Comparison of ENCODE assay signal across 22 mouse cellular contexts in the genomic region with DNA sequence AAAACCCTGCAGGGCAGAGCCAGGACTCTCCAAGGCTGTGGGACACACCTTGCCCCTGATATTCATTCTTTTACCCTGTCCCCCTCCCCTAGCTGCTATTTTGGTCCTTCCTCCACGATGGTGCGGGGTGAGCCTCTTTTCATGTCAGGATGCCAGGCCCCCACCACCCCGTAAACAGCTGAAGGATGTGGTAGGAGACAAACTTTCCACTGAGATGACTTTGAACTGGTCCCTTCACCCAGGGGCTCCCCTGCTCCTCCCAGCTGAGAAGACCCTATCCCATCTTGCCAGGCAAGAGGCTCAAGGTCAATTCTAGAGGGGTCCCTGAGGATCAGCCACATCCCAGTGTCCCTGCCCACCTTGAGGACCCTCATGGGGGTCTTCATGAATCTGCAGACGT. TPM values are rescaled to one million over a fixed set of nuclear protein-coding genes. Genes with fewer than 3 reads are reported as not detected.
DNase-seq lines count a peak whose midpoint lies in the region; ATAC-seq lines count a peak whose summit lies in the region.
"Had no signal": no experiment of that assay in that cellular context is flagged by ENCODE, and none has a peak within 500 bp of the region (broad histone marks: within the 10 kb centered on the region; RNA-seq: fewer than 3 reads in every experiment).

No protein-coding gene starts in this region.

- H3K36me3 ChIP-seq in forebrain, embryonic 12.5 days (replicated peaks), result no peaks in the 10 kb centered on the region
- H3K36me3 ChIP-seq: embryonic facial prominence, embryonic 15.5 days; heart, embryonic 10.5 days; midbrain, embryonic 15.5 days had no signal

- H3K27ac ChIP-seq in forebrain, embryonic 12.5 days, result no peak overlapping the region
- H3K27ac ChIP-seq: embryonic facial prominence, embryonic 15.5 days; forebrain, embryonic 13.5 days; heart, embryonic 10.5 days; midbrain, embryonic 15.5 days had no signal

- H3K9ac ChIP-seq in forebrain, embryonic 12.5 days, result no peak overlapping the region
- H3K9ac ChIP-seq: embryonic facial prominence, embryonic 15.5 days; forebrain, embryonic 13.5 days; liver, postnatal 0 days; midbrain, embryonic 15.5 days had no signal

- peaks cover 4% of the 10 kb centered on the region; the same call in 1 of the 2 replicates for H3K4me1 ChIP-seq in forebrain, embryonic 12.5 days
- H3K4me1 ChIP-seq: midbrain, embryonic 15.5 days had no signal

- no peak overlapping the region for H3K4me2 ChIP-seq in forebrain, embryonic 12.5 days
- H3K4me2 ChIP-seq: embryonic facial prominence, embryonic 15.5 days; forebrain, embryonic 13.5 days; midbrain, embryonic 15.5 days had no signal

- no peaks in the 10 kb centered on the region for H3K9me3 ChIP-seq in forebrain, embryonic 12.5 days
- H3K9me3 ChIP-seq: embryonic facial prominence, embryonic 15.5 days; forebrain, embryonic 13.5 days; heart, embryonic 10.5 days; megakaryocyte, embryonic 14.5 days; midbrain, embryonic 15.5 days had no signal

- peak; percentile 38 for DNase-seq in cerebellum, adult 9-11 months
- no peak for DNase-seq in cerebellum, adult 11-12 months
- peak; percentile 84 for DNase-seq in CD4-positive helper T cell, adult 2 months (ENCODE audit: low read depth, low spot score)
- peak; percentile 80 to 85 for DNase-seq in thymus, postnatal 10 days (ENCODE audit: low spot score in 2 of 2)
- DNase-seq in heart, adult 11 months, result no peak
- no peak for DNase-seq in left cerebral cortex, postnatal 14 days (ENCODE audit: low spot score in 2 of 2)
- DNase-seq: adrenal gland, adult 8-10 months; cerebellum, postnatal 36 days; heart, postnatal 10 days; kidney, adult 9 months; kidney, postnatal 25 days; left cerebral cortex, postnatal 4 days; liver, postnatal 0 days; lung, postnatal 14 days had no signal

- WGBS in forebrain, embryonic 12.5 days, result 78% methylated on average over 4 of the region's 4 CpGs

- peak; percentile 54 for ATAC-seq in activated CD4-positive, CD25-positive, alpha-beta regulatory T cell, adult 4 months
- no peak for ATAC-seq in forebrain, embryonic 12.5 days (ENCODE audit: low FRiP score)
- ATAC-seq: forebrain, embryonic 13.5 days; liver, postnatal 0 days; midbrain, embryonic 15.5 days had no signal

- H3K4me3 ChIP-seq in forebrain, embryonic 12.5 days (replicated peaks), result no peak overlapping the region
- H3K4me3 ChIP-seq: embryonic facial prominence, embryonic 15.5 days; forebrain, embryonic 13.5 days; heart, embryonic 10.5 days; megakaryocyte, embryonic 14.5 days; midbrain, embryonic 15.5 days had no signal

- intact Hi-C loops in left cerebral cortex, postnatal 14 days (cut with DNase I), result no loop called here

- H3K27me3 ChIP-seq in forebrain, embryonic 12.5 days, result no peaks in the 10 kb centered on the region
- H3K27me3 ChIP-seq: embryonic facial prominence, embryonic 15.5 days; forebrain, embryonic 13.5 days; midbrain, embryonic 15.5 days had no signal

RNA-seq across cellular contexts. Expression of gene Cd6, which starts 42.5 kb away (rescaled TPM):
- 100 to 1,000 TPM; 365 to 512 TPM for polyA plus RNA-seq in activated CD4-positive, CD25-positive, alpha-beta regulatory T cell, adult 4 months (2017; shearing (Covaris generic))
- not detected in 2 replicates for polyA plus RNA-seq in forebrain, embryonic 12.5 days (2016; fragmentation: Nextera tagmentation; extraction: Ambion mirVana)
- total RNA-seq in left cerebral cortex, postnatal 14 days (2021), result 1 to 10 TPM; 1.3 to 1.5 TPM
- total RNA-seq: left cerebral cortex, postnatal 4 days had no signal
- polyA plus RNA-seq: embryonic facial prominence, embryonic 15.5 days; forebrain, embryonic 13.5 days; heart, embryonic 10.5 days; hindbrain, embryonic 11.5 days had no signal

RNA-seq across cellular contexts. Expression of gene Cd5, which starts 48.6 kb away (rescaled TPM):
- polyA plus RNA-seq in activated CD4-positive, CD25-positive, alpha-beta regulatory T cell, adult 4 months (2017; shearing (Covaris generic)), result 100 to 1,000 TPM; 406 to 482 TPM
- polyA plus RNA-seq in forebrain, embryonic 12.5 days (2016; fragmentation: Nextera tagmentation; extraction: Ambion mirVana), result not detected in 2 replicates
- total RNA-seq in left cerebral cortex, postnatal 14 days (2021), result under 1 TPM; 0.17 to 0.22 TPM
- total RNA-seq: left cerebral cortex, postnatal 4 days had no signal
- polyA plus RNA-seq: forebrain, embryonic 13.5 days; hindbrain, embryonic 11.5 days had no signal

RNA-seq across cellular contexts. Expression of gene Slc15a3, which starts 52.1 kb away (rescaled TPM):
- 1 to 10 TPM; 3.8 to 6.2 TPM for polyA plus RNA-seq in activated CD4-positive, CD25-positive, alpha-beta regulatory T cell, adult 4 months (2017; shearing (Covaris generic))
- polyA plus RNA-seq in forebrain, embryonic 12.5 days (2016; fragmentation: Nextera tagmentation; extraction: Ambion mirVana), result 0.12 and 0.38 TPM in 2 replicates
- total RNA-seq in left cerebral cortex, postnatal 14 days (2021), result 1 to 10 TPM; 1.4 to 1.5 TPM

Comparison
In these comparisons a context has a peak if more than half of its experiments do, and no peak if none do; other contexts are left out.
1. DNase-seq: peak in cerebellum, adult 9-11 months (single experiment), CD4-positive helper T cell, adult 2 months (single experiment) and thymus, postnatal 10 days (2 of 2); none in cerebellum, adult 11-12 months (single experiment), heart, adult 11 months (single experiment) and left cerebral cortex, postnatal 14 days (0 of 2).
2. RNA of gene Cd6, which starts 42.5 kb away (polyA plus RNA-seq): 365 to 512 TPM in activated CD4-positive, CD25-positive, alpha-beta regulatory T cell, adult 4 months; not detected in forebrain, embryonic 12.5 days; every median in the first group is over 100 times any median in the second.
3. RNA of gene Cd5, which starts 48.6 kb away (polyA plus RNA-seq): 406 to 482 TPM in activated CD4-positive, CD25-positive, alpha-beta regulatory T cell, adult 4 months; not detected in forebrain, embryonic 12.5 days; every median in the first group is over 100 times any median in the second.